In the genomic region with DNA sequence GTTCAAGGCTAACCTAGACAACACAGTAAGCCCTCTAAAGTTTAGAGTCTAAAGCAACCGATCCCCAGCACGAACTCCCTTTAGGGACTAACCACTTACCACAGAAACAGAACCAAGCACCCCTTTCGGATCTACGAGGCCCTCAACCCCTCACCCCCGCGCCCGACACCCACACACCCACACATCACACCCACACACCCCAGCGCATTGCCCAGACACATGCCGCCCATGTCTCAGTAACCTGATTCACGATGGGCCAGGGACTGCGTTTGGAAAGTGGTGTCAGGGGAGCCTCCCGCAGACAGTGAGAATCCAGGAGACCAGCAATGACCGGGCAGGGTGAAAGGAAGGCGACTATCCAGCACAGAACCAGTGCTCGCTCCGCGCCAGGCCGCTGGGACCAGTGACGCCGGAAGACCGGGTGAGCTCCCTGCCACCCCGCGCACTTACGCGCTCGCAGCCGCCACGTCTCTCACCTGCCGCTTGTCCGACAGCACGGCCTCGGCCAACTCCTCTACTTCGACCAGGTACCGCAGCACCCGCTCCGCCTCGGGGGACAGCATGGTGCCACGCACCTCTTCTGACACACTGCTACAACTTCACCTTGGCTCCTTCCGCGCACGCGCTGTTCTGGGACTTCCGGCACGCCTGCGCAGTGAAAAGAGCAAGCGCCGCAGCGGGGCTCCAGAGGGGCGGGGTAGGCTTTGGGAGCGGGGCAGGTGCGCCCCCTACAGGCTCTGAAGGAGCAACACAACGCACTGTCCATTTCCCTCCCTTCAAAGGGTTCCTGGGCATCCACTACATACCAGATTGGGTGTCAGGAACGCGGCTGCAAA, we compare ENCODE assay signal across 8 mouse cellular contexts. TPM values are rescaled to one million over a fixed set of nuclear protein-coding genes. Genes with fewer than 3 reads are reported as not detected.
A peak's percentile ranks its signal among the peaks of the same experiment; 100 is the strongest.
DNase-seq lines count a peak whose midpoint lies in the region; ATAC-seq and TF ChIP-seq lines count a peak whose summit lies in the region.

Pdrg1 (minus strand) TSS at position 670 of the 836 bp plus-strand sequence.

- peaks cover 20% of the 10 kb centered on the region for H3K79me2 ChIP-seq in CH12.LX (replicated peaks; ENCODE audit: control insufficient read depth, extremely low read depth, insufficient read depth, poor library complexity, severe bottlenecking)

- H3K4me1 ChIP-seq in CH12.LX (ENCODE audit: control insufficient read depth in 1 of 2, insufficient read depth in 2 of 2) = peaks cover 9 to 15% of the 10 kb centered on the region in 2 experiments
- H3K4me1 ChIP-seq in forebrain, embryonic 11.5 days (replicated peaks; ENCODE audit: control insufficient read depth, insufficient read depth, low read length) = peaks cover 8% of the 10 kb centered on the region
- H3K4me1 ChIP-seq in heart, embryonic 16.5 days (ENCODE audit: control insufficient read depth, insufficient read depth, low read length) = peaks cover 8% of the 10 kb centered on the region
- peaks cover 13% of the 10 kb centered on the region for H3K4me1 ChIP-seq in liver, embryonic 15.5 days (replicated peaks)
- peaks cover 9% of the 10 kb centered on the region for H3K4me1 ChIP-seq in neural tube, embryonic 12.5 days

- peak within 1 kb of the TSS; percentile 92 for H3K4me2 ChIP-seq in CH12.LX (ENCODE audit: insufficient read depth, low read depth, poor library complexity, severe bottlenecking)
- H3K4me2 ChIP-seq in forebrain, embryonic 11.5 days (ENCODE audit: low read depth, low read length, severe bottlenecking) = peak within 1 kb of the TSS; percentile 86
- H3K4me2 ChIP-seq in heart, embryonic 16.5 days (ENCODE audit: low read depth, low read length) = peak within 1 kb of the TSS; percentile 90
- peak within 1 kb of the TSS; percentile 91 for H3K4me2 ChIP-seq in liver, embryonic 15.5 days
- H3K4me2 ChIP-seq in neural tube, embryonic 12.5 days (replicated peaks) = peak within 1 kb of the TSS; percentile 92

- WGBS in forebrain, embryonic 11.5 days = 2% methylated on average over 54 of the region's 54 CpGs
- WGBS in heart, embryonic 16.5 days = 1% methylated on average over 54 of the region's 54 CpGs
- WGBS in liver, embryonic 15.5 days (ENCODE audit: insufficient replicate concordance) = under 1% methylated on average over 54 of the region's 54 CpGs
- 2% methylated on average over 54 of the region's 54 CpGs for WGBS in neural tube, embryonic 12.5 days

- peak; percentile 96 for TF ChIP-seq POLR2A in CH12.LX (IDR thresholded peaks at IDR 0.05; ENCODE audit: low read depth, low read length)

- peak; percentile 95 for DNase-seq in CH12.LX (ENCODE audit: extremely low read depth)
- peak; percentile 93 for DNase-seq in c-Kit-positive CD71-positive TER-119-negative erythroid progenitor cells, embryonic 14.5 days (ENCODE audit: low read depth)
- peak; percentile 97 for DNase-seq in forebrain, embryonic 11.5 days (ENCODE audit: low spot score)
- peak; percentile 94 to 97 for DNase-seq in kidney, postnatal 36 days
- peak; percentile 86 for DNase-seq in telencephalon, adult 2 months (ENCODE audit: low read depth, low spot score)

- TF ChIP-seq RAD21 in CH12.LX (IDR thresholded peaks at IDR 0.05; ENCODE audit: low read depth, low read length) = peak; percentile 89

- peak within 1 kb of the TSS; percentile 78 for H3K9ac ChIP-seq in CH12.LX (ENCODE audit: insufficient read depth, low read depth)
- H3K9ac ChIP-seq in forebrain, embryonic 11.5 days (ENCODE audit: low read length) = peak within 1 kb of the TSS; percentile 75
- H3K9ac ChIP-seq in heart, embryonic 16.5 days (ENCODE audit: low read length) = peak within 1 kb of the TSS; percentile 88
- peak within 1 kb of the TSS; percentile 72 for H3K9ac ChIP-seq in liver, embryonic 15.5 days
- H3K9ac ChIP-seq in neural tube, embryonic 12.5 days = peak within 1 kb of the TSS; percentile 81

- no peak for TF ChIP-seq EP300 in CH12.LX (IDR thresholded peaks at IDR 0.05; ENCODE audit: low read length)

- ATAC-seq in forebrain, embryonic 11.5 days (replicated peaks; ENCODE audit: low FRiP score) = peak; percentile 96
- peak; percentile 97 for ATAC-seq in heart, embryonic 16.5 days (replicated peaks; ENCODE audit: extremely low read depth, insufficient read depth, low FRiP score)
- peak; percentile 91 for ATAC-seq in liver, embryonic 15.5 days (ENCODE audit: insufficient read depth)
- ATAC-seq in neural tube, embryonic 12.5 days (ENCODE audit: low FRiP score, low read depth) = peak; percentile 94

- H3K36me3 ChIP-seq in CH12.LX (replicated peaks in 1 of 2; ENCODE audit: control insufficient read depth in 1 of 2, insufficient read depth in 1 of 2, low read length in 1 of 2) = peaks cover 26 to 41% of the 10 kb centered on the region in 2 experiments
- H3K36me3 ChIP-seq in forebrain, embryonic 11.5 days (ENCODE audit: control insufficient read depth, insufficient read depth, low read length) = peaks cover 2% of the 10 kb centered on the region; the same call in 1 of the 2 replicates
- H3K36me3 ChIP-seq in heart, embryonic 16.5 days (ENCODE audit: control insufficient read depth, insufficient read depth) = peaks cover 29% of the 10 kb centered on the region
- peaks cover 35% of the 10 kb centered on the region for H3K36me3 ChIP-seq in liver, embryonic 15.5 days (replicated peaks)
- H3K36me3 ChIP-seq in neural tube, embryonic 12.5 days = peaks cover 32% of the 10 kb centered on the region

- H3K4me3 ChIP-seq in CH12.LX (replicated peaks in 1 of 3; ENCODE audit: low read depth in 2 of 3, low read length in 2 of 3, poor library complexity in 1 of 3) = peak within 1 kb of the TSS; percentile 76 to 93 (median 81)
- H3K4me3 ChIP-seq in forebrain, embryonic 11.5 days (ENCODE audit: low read depth, low read length) = peak within 1 kb of the TSS; percentile 85
- peak within 1 kb of the TSS; percentile 75 for H3K4me3 ChIP-seq in heart, embryonic 16.5 days (ENCODE audit: low read length)
- peak within 1 kb of the TSS; percentile 83 for H3K4me3 ChIP-seq in liver, embryonic 15.5 days (replicated peaks)
- peak within 1 kb of the TSS; percentile 84 for H3K4me3 ChIP-seq in neural tube, embryonic 12.5 days

- TF ChIP-seq CTCF in CH12.LX (conservative IDR thresholded peaks at IDR 0.05 in 1 of 2, IDR thresholded peaks at IDR 0.05 in 1 of 2; ENCODE audit: low read depth in 2 of 2, low read length in 2 of 2) = peak; percentile 44 to 95

- dilution Hi-C loops in CH12.LX (cut with MboI; ENCODE audit: extremely low pct_ligation_motif_present, extremely low pct_unique_long_range_greater_than_20kb, low sequenced_read_pairs) = no loop called here

- peaks cover 43% of the 10 kb centered on the region for H3K27me3 ChIP-seq in CH12.LX (replicated peaks)
- no peaks in the 10 kb centered on the region for H3K27me3 ChIP-seq in forebrain, embryonic 11.5 days (ENCODE audit: control insufficient read depth, insufficient read depth, low read length)
- H3K27me3 ChIP-seq in heart, embryonic 16.5 days (ENCODE audit: control insufficient read depth, insufficient read depth, low read length) = peaks cover 7% of the 10 kb centered on the region; the same call in 1 of the 2 replicates
- H3K27me3 ChIP-seq in liver, embryonic 15.5 days = peaks cover 21% of the 10 kb centered on the region
- H3K27me3 ChIP-seq in neural tube, embryonic 12.5 days (replicated peaks) = no peaks in the 10 kb centered on the region

- in situ Hi-C loops in CH12.LX (cut with MboI; ENCODE audit: low pct_ligation_motif_present, low pct_unique_long_range_greater_than_20kb, low sequenced_read_pairs) = no loop called here

- no peak within 1 kb of the TSS for H3K27ac ChIP-seq in CH12.LX (ENCODE audit: insufficient read depth, low read depth)
- no peak within 1 kb of the TSS for H3K27ac ChIP-seq in forebrain, embryonic 11.5 days (ENCODE audit: low read depth, low read length)
- H3K27ac ChIP-seq in heart, embryonic 16.5 days (ENCODE audit: low read length) = no peak within 1 kb of the TSS
- no peak within 1 kb of the TSS for H3K27ac ChIP-seq in liver, embryonic 15.5 days (replicated peaks)
- H3K27ac ChIP-seq in neural tube, embryonic 12.5 days = no peak within 1 kb of the TSS

- no peaks in the 10 kb centered on the region for H3K9me3 ChIP-seq in CH12.LX (replicated peaks; ENCODE audit: low read length)
- no peaks in the 10 kb centered on the region for H3K9me3 ChIP-seq in forebrain, embryonic 11.5 days (ENCODE audit: control insufficient read depth, low read length)
- H3K9me3 ChIP-seq in heart, embryonic 16.5 days (replicated peaks; ENCODE audit: control insufficient read depth, low read length) = no peaks in the 10 kb centered on the region
- H3K9me3 ChIP-seq in liver, embryonic 15.5 days (replicated peaks) = no peaks in the 10 kb centered on the region
- no peaks in the 10 kb centered on the region for H3K9me3 ChIP-seq in neural tube, embryonic 12.5 days

TF ChIP-seq in CH12.LX, 34 proteins besides CTCF, POLR2A, EP300 and RAD21 (continues in another document):
- peak; percentile 28 for TF ChIP-seq ZC3H11A (IDR thresholded peaks at IDR 0.05; ENCODE audit: low read depth, low read length)
- TF ChIP-seq ZKSCAN1 (IDR thresholded peaks at IDR 0.05; ENCODE audit: borderline replicate concordance, low read depth, low read length) = no peak
- TF ChIP-seq MAX (IDR thresholded peaks at IDR 0.05; ENCODE audit: low read length) = peak; percentile 92
- TF ChIP-seq JUND (conservative IDR thresholded peaks at IDR 0.05; ENCODE audit: low read depth, low read length) = no peak
- TF ChIP-seq HCFC1 (IDR thresholded peaks at IDR 0.05; ENCODE audit: low read depth, low read length) = peak; percentile 79
- no peak for TF ChIP-seq PAX5 (IDR thresholded peaks at IDR 0.05; ENCODE audit: low read length)
- peak; percentile 95 for TF ChIP-seq MXI1 (IDR thresholded peaks at IDR 0.05; ENCODE audit: low read depth, low read length)
- peak; percentile 78 for TF ChIP-seq MEF2A (IDR thresholded peaks at IDR 0.05; ENCODE audit: borderline replicate concordance, low read depth, low read length)
- peak; percentile 77 for TF ChIP-seq TBP (conservative IDR thresholded peaks at IDR 0.05; ENCODE audit: low read depth, low read length)
- TF ChIP-seq KAT2A (IDR thresholded peaks at IDR 0.05; ENCODE audit: insufficient replicate concordance, low read length) = 0 out of 2 replicates have a peak, but pooled peaks have one; percentile 50
- TF ChIP-seq TCF12 (IDR thresholded peaks at IDR 0.05; ENCODE audit: low read depth, low read length) = peak; percentile 75
- peak; percentile 87 for TF ChIP-seq NELFE (IDR thresholded peaks at IDR 0.05; ENCODE audit: low read depth, low read length)
- TF ChIP-seq MYC (IDR thresholded peaks at IDR 0.05; ENCODE audit: low read depth, low read length) = peak; percentile 88

RNA-seq across cellular contexts. Expression of gene Pdrg1, which starts in this region (rescaled TPM):
- total RNA-seq in CH12.LX (2012; rRNA removed) (50.9 and 65.1 TPM in 2 replicates), CH12.LX (2014; rRNA removed) (24.5 and 26.1 TPM in 2 replicates)
- polyA plus RNA-seq in CH12.LX (2012; ENCODE audit: insufficient read length, low read depth) = 54.9 and 56.4 TPM in 2 replicates
- polyA plus RNA-seq in forebrain, embryonic 11.5 days (2014; fragmentation: Nextera tagmentation; extraction: Ambion mirVana) = 64.9 and 77.5 TPM in 2 replicates
- 132 and 146 TPM in 2 replicates for polyA plus RNA-seq in heart, embryonic 16.5 days (2015; fragmentation: Nextera tagmentation; extraction: Ambion mirVana)
- 36.9 and 39.5 TPM in 2 replicates for polyA plus RNA-seq in liver, embryonic 15.5 days (2015; fragmentation: Nextera tagmentation; extraction: Ambion mirVana)
- polyA plus RNA-seq in neural tube, embryonic 12.5 days (2016; fragmentation: Nextera tagmentation; extraction: Ambion mirVana) = 159 and 182 TPM in 2 replicates
